Comparison of ENCODE assay signal across 27 mouse cellular contexts in the genomic region with DNA sequence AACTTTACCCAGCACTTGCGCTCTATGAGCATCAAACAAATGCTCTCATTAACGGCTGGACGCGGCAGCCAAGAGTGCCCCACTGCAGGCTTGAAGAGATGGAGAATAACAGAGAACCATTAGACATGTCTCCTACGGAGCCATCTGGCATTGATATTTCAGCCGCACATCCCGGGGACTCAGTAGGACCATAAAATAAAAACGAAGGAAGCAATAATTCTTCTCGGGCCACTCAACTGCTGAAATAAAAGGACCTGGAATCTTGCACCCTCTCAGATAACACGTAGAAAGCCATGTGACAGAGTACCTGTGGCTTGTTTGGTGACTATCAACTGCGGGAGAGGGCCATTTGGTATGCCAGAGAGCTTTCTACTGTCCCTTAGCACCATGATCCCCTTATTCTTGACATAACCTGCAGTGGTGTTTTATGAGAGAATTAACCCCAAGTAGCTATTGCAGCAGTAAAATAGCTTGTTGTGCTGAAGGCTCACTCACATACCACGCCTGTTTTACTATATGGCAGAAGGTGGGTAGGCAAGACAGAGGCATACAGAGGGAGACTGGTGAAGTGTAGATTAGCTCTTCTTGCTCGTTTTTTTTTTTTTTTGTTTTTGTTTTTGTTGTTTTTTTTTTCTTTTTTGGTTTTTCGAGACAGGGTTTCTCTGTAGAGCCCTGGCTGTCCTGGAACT.
DNase-seq lines count a peak whose midpoint lies in the region; ATAC-seq and TF ChIP-seq lines count a peak whose summit lies in the region.
"Had no signal": no experiment of that assay in that cellular context is flagged by ENCODE, and none has a peak within 500 bp of the region (broad histone marks: within the 10 kb centered on the region; RNA-seq: fewer than 3 reads in every experiment).

No protein-coding gene starts in this region.

- no peak for TF ChIP-seq CTCF in intestine, postnatal 0 days (IDR thresholded peaks at IDR 0.05; ENCODE audit: low read depth)

- H3K4me2 ChIP-seq in limb, embryonic 14.5 days (replicated peaks; ENCODE audit: low read depth, low read length, severe bottlenecking): peak overlapping the region; percentile 6; the same call in 1 of the 2 replicates
- H3K4me2 ChIP-seq in neural tube, embryonic 14.5 days (ENCODE audit: low read depth, low read length): no peak overlapping the region
- H3K4me2 ChIP-seq in intestine, postnatal 0 days (replicated peaks; ENCODE audit: low read depth): no peak overlapping the region
- no peak overlapping the region for H3K4me2 ChIP-seq in midbrain, embryonic 15.5 days
- H3K4me2 ChIP-seq: embryonic facial prominence, embryonic 12.5 days; heart, embryonic 15.5 days; hindbrain, embryonic 13.5 days; lung, embryonic 14.5 days; stomach, embryonic 15.5 days had no signal

- ATAC-seq in limb, embryonic 14.5 days (ENCODE audit: low FRiP score, low read depth): peak; percentile 57; the same call in 1 of the 2 replicates
- 0 out of 2 replicates have a peak, but pooled peaks have one; percentile 46 for ATAC-seq in neural tube, embryonic 14.5 days (ENCODE audit: low read depth)
- no peak for ATAC-seq in intestine, postnatal 0 days
- ATAC-seq in midbrain, embryonic 15.5 days (replicated peaks): no peak
- ATAC-seq: forebrain, postnatal 0 days; midbrain, embryonic 16.5 days had no signal

- DNase-seq in embryo, embryonic 11.5 days (ENCODE audit: low read depth, low spot score): peak; percentile 31
- DNase-seq in forelimb bud, embryonic 11.5 days (ENCODE audit: low read depth, low spot score): peak; percentile 75
- DNase-seq in limb, embryonic 14.5 days (ENCODE audit: low spot score): no peak
- DNase-seq in kidney, adult 8-10 months: no peak
- DNase-seq: adrenal gland, adult 8-10 months; cerebellum, adult 11-12 months; cerebellum, postnatal 36 days; forebrain, postnatal 0 days; gastrocnemius, postnatal 36 days; heart, postnatal 36 days; kidney, adult 9 months; kidney, postnatal 14 days; lung, embryonic 14.5 days; retina, postnatal 1 day; thymus, adult 18-20 months; thymus, postnatal 36 days had no signal

- H3K27me3 ChIP-seq in limb, embryonic 14.5 days (ENCODE audit: control insufficient read depth, insufficient read depth, low read length): no peaks in the 10 kb centered on the region
- no peaks in the 10 kb centered on the region for H3K27me3 ChIP-seq in neural tube, embryonic 14.5 days (ENCODE audit: control insufficient read depth, insufficient read depth, low read length)
- H3K27me3 ChIP-seq in intestine, postnatal 0 days (replicated peaks; ENCODE audit: control insufficient read depth, insufficient read depth, low read length): no peaks in the 10 kb centered on the region
- no peaks in the 10 kb centered on the region for H3K27me3 ChIP-seq in midbrain, embryonic 15.5 days (replicated peaks)
- H3K27me3 ChIP-seq: embryonic facial prominence, embryonic 12.5 days; heart, embryonic 15.5 days; hindbrain, embryonic 13.5 days; stomach, embryonic 15.5 days had no signal

- no peak overlapping the region for H3K9ac ChIP-seq in limb, embryonic 14.5 days (ENCODE audit: low read depth, low read length, severe bottlenecking)
- H3K9ac ChIP-seq in neural tube, embryonic 14.5 days (replicated peaks; ENCODE audit: low read depth, low read length): no peak overlapping the region
- H3K9ac ChIP-seq in intestine, postnatal 0 days (ENCODE audit: low read depth, low read length): no peak overlapping the region
- H3K9ac ChIP-seq in midbrain, embryonic 15.5 days: no peak overlapping the region
- H3K9ac ChIP-seq: embryonic facial prominence, embryonic 12.5 days; forebrain, postnatal 0 days; heart, embryonic 15.5 days; hindbrain, embryonic 13.5 days; liver, embryonic 14.5 days; lung, embryonic 14.5 days; stomach, embryonic 15.5 days had no signal

- H3K36me3 ChIP-seq in limb, embryonic 14.5 days (ENCODE audit: control insufficient read depth, insufficient read depth, low read length): no peaks in the 10 kb centered on the region
- H3K36me3 ChIP-seq in neural tube, embryonic 14.5 days (ENCODE audit: control insufficient read depth, insufficient read depth, low read length): no peaks in the 10 kb centered on the region
- H3K36me3 ChIP-seq in intestine, postnatal 0 days (ENCODE audit: control insufficient read depth, insufficient read depth): no peaks in the 10 kb centered on the region
- no peaks in the 10 kb centered on the region for H3K36me3 ChIP-seq in midbrain, embryonic 15.5 days (replicated peaks)
- H3K36me3 ChIP-seq: embryonic facial prominence, embryonic 12.5 days; heart, embryonic 15.5 days; hindbrain, embryonic 13.5 days; stomach, embryonic 15.5 days had no signal

- no peak overlapping the region for H3K27ac ChIP-seq in limb, embryonic 14.5 days (replicated peaks; ENCODE audit: low read depth, low read length)
- H3K27ac ChIP-seq in neural tube, embryonic 14.5 days (ENCODE audit: low read depth, low read length): no peak overlapping the region
- H3K27ac ChIP-seq in intestine, postnatal 0 days (ENCODE audit: low read depth, low read length): no peak overlapping the region
- no peak overlapping the region for H3K27ac ChIP-seq in midbrain, embryonic 15.5 days
- H3K27ac ChIP-seq: embryonic facial prominence, embryonic 12.5 days; heart, embryonic 15.5 days; hindbrain, embryonic 13.5 days; layer of hippocampus, adult 2 months; liver, embryonic 14.5 days; stomach, embryonic 15.5 days had no signal

- H3K4me3 ChIP-seq in limb, embryonic 14.5 days (replicated peaks; ENCODE audit: low read length): no peak overlapping the region
- H3K4me3 ChIP-seq in neural tube, embryonic 14.5 days (ENCODE audit: low read depth, low read length): no peak overlapping the region
- no peak overlapping the region for H3K4me3 ChIP-seq in intestine, postnatal 0 days (ENCODE audit: low read depth, low read length)
- H3K4me3 ChIP-seq in midbrain, embryonic 15.5 days: no peak overlapping the region
- H3K4me3 ChIP-seq: embryonic facial prominence, embryonic 12.5 days; heart, embryonic 15.5 days; hindbrain, embryonic 13.5 days; layer of hippocampus, adult 2 months; myocyte; stomach, embryonic 15.5 days had no signal

- 14% methylated on average over 14 of the region's 14 CpGs for WGBS in limb, embryonic 14.5 days
- 37% methylated on average over 14 of the region's 14 CpGs for WGBS in neural tube, embryonic 14.5 days
- 68% methylated on average over 14 of the region's 14 CpGs for WGBS in intestine, postnatal 0 days
- WGBS in midbrain, embryonic 15.5 days: 84% methylated on average over 14 of the region's 14 CpGs

- peaks cover 13% of the 10 kb centered on the region for H3K4me1 ChIP-seq in limb, embryonic 14.5 days (ENCODE audit: control insufficient read depth, insufficient read depth, low read length)
- no peaks in the 10 kb centered on the region for H3K4me1 ChIP-seq in neural tube, embryonic 14.5 days (ENCODE audit: control insufficient read depth, insufficient read depth, low read length)
- no peaks in the 10 kb centered on the region for H3K4me1 ChIP-seq in intestine, postnatal 0 days (replicated peaks; ENCODE audit: control insufficient read depth, insufficient read depth, low read length)
- no peaks in the 10 kb centered on the region for H3K4me1 ChIP-seq in midbrain, embryonic 15.5 days
- H3K4me1 ChIP-seq: embryonic facial prominence, embryonic 12.5 days; heart, embryonic 15.5 days; hindbrain, embryonic 13.5 days; stomach, embryonic 15.5 days had no signal

- H3K9me3 ChIP-seq in limb, embryonic 14.5 days (ENCODE audit: control insufficient read depth, low read length): no peaks in the 10 kb centered on the region
- no peaks in the 10 kb centered on the region for H3K9me3 ChIP-seq in neural tube, embryonic 14.5 days (ENCODE audit: control insufficient read depth, low read length)
- no peaks in the 10 kb centered on the region for H3K9me3 ChIP-seq in intestine, postnatal 0 days (ENCODE audit: control insufficient read depth)
- H3K9me3 ChIP-seq in midbrain, embryonic 15.5 days: no peaks in the 10 kb centered on the region
- H3K9me3 ChIP-seq: embryonic facial prominence, embryonic 12.5 days; heart, embryonic 15.5 days; hindbrain, embryonic 13.5 days; stomach, embryonic 15.5 days had no signal

- no peak for TF ChIP-seq POLR2A in limb, embryonic 14.5 days (IDR thresholded peaks at IDR 0.05; ENCODE audit: borderline replicate concordance, extremely low read depth, insufficient read depth, insufficient read length)

Comparison
In these comparisons a context has a peak if more than half of its experiments do, and no peak if none do; other contexts are left out.
1. DNase-seq: peak in embryo, embryonic 11.5 days (single experiment) and forelimb bud, embryonic 11.5 days (single experiment); none in limb, embryonic 14.5 days (single experiment) and kidney, adult 8-10 months (0 of 2).
2. ATAC-seq: peak in limb, embryonic 14.5 days (single experiment) and neural tube, embryonic 14.5 days (single experiment); none in intestine, postnatal 0 days (single experiment) and midbrain, embryonic 15.5 days (single experiment).